Mouse (Mus musculus) adrenal gland, adult 2 months (tissue): ENCODE data around the gene Olfr767. TPM values are rescaled to one million over a fixed set of nuclear protein-coding genes. Genes with fewer than 3 reads are reported as not detected.
"Not testable (repeated sequence)": the region's sequence is repeated elsewhere in the genome, so short reads cannot be mapped to it uniquely, and the experiment has no call there.

Experiments
- DNase-seq: peaks from one replicate; pipeline ENCODE4 v3.0.0; 2021
- long read RNA-seq: library from polyadenylated mRNA; stranded (forward); transcript quantifications from one replicate; pipeline ENCODE4 v2.0.0, GENCODE M21; 2021
- polyA plus RNA-seq: library from polyadenylated mRNA; depleted of rRNA; stranded (reverse); fragments of >200 nt; gene quantifications from 2 replicates; pipeline ENCODE4 v1.2.3, GENCODE M21; 2012; rRNA removed
- total RNA-seq, 2 experiments: library from RNA; stranded (reverse); gene quantifications; 2 replicates each; pipeline ENCODE4 v1.2.3; 2021

The Olfr767 gene
- not detected for total RNA-seq
- not detected in 2 replicates for polyA plus RNA-seq
- long read RNA-seq = 0 reads

GRCm38 (mm10) chr10:129082810-129083209 lies at the start of gene Olfr767:
Gene Olfr767 (minus strand): TSS chr10:129082910.
- not testable (repeated sequence) for DNase-seq

- peak; percentile 30 for DNase-seq
These were observed 35.1 kb upstream of the Olfr767 start, which contains the start of gene Olfr769 for GRCm38 (mm10) chr10:129117761-129118160. Gene Olfr769 (minus strand): TSS chr10:129117861.

- DNase-seq = no peak
These were observed 32.4 kb upstream of the Olfr767 start for GRCm38 (mm10) chr10:129115146-129115545.

GRCm38 (mm10) chr10:129101231-129101630 lies 18.5 kb upstream of the Olfr767 start:
- no peak for DNase-seq

- DNase-seq = no peak
These were observed 16.6 kb upstream of the Olfr767 start, which contains the start of gene Olfr768 for GRCm38 (mm10) chr10:129099275-129099674. Gene Olfr768 (minus strand): TSS chr10:129099375.

- DNase-seq = no peak
These were observed 13.8 kb downstream of the Olfr767 start, which contains the start of gene Olfr766-ps1 for GRCm38 (mm10) chr10:129068877-129069276. Gene Olfr766-ps1 (minus strand): TSS chr10:129068977.

GRCm38 (mm10) chr10:129049898-129050297 lies 32.8 kb downstream of the Olfr767 start, which contains the start of gene Olfr765:
Gene Olfr765 (minus strand): TSS chr10:129049998.
- not testable (repeated sequence) for DNase-seq

- no peak for DNase-seq
These were observed 42.9 kb downstream of the Olfr767 start, which contains the start of gene Olfr764-ps1 for GRCm38 (mm10) chr10:129039796-129040195. Gene Olfr764-ps1 (minus strand): TSS chr10:129039896.

GRCm38 (mm10) chr10:129028343-129028742 lies 54.4 kb downstream of the Olfr767 start:
- no peak for DNase-seq

- DNase-seq = no peak
These were observed 56.6 kb downstream of the Olfr767 start for GRCm38 (mm10) chr10:129026018-129026662.

Other genes with a start within 250 kb of the Olfr767 start
- gene Gdf11, start 191.2 kb downstream of the Olfr767 start, total RNA-seq = 1 to 10 TPM; 1.8 to 2.3 TPM
- gene Gdf11, start 191.2 kb downstream of the Olfr767 start, polyA plus RNA-seq = 0.55 and 0.99 TPM in 2 replicates
- 100 to 1,000 TPM; 279 to 433 TPM for gene Cd63, start 181.9 kb downstream of the Olfr767 start, total RNA-seq
- 38.2 and 44.2 TPM in 2 replicates for gene Cd63, start 181.9 kb downstream of the Olfr767 start, polyA plus RNA-seq
- gene Rdh5, start 160.0 kb downstream of the Olfr767 start, total RNA-seq = 10 to 100 TPM; 11.2 to 15.9 TPM
- 24.3 and 29.3 TPM in 2 replicates for gene Rdh5, start 160.0 kb downstream of the Olfr767 start, polyA plus RNA-seq
- gene Bloc1s1, start 158.9 kb downstream of the Olfr767 start, total RNA-seq = 100 to 1,000 TPM; 174 to 223 TPM
- gene Bloc1s1, start 158.9 kb downstream of the Olfr767 start, polyA plus RNA-seq = 99.2 and 115 TPM in 2 replicates
- gene Itga7, start 149.1 kb downstream of the Olfr767 start, total RNA-seq = 10 to 100 TPM in 1 of 2 experiments, 1 to 10 TPM in 1; 8.4 to 25.6 TPM
- 19.6 and 32.5 TPM in 2 replicates for gene Itga7, start 149.1 kb downstream of the Olfr767 start, polyA plus RNA-seq
- gene Mettl7b, start 121.9 kb downstream of the Olfr767 start, total RNA-seq = 1 to 10 TPM in 1 of 2 experiments, under 1 TPM in 1; 0.79 to 3.5 TPM
- gene Mettl7b, start 121.9 kb downstream of the Olfr767 start, polyA plus RNA-seq = 0.52 and 0.97 TPM in 2 replicates
- gene Olfr9, start 93.5 kb downstream of the Olfr767 start, total RNA-seq = not detected
- gene Olfr9, start 93.5 kb downstream of the Olfr767 start, polyA plus RNA-seq = not detected in 2 replicates
- gene Olfr763, start 72.1 kb downstream of the Olfr767 start, total RNA-seq = not detected
- not detected in 2 replicates for gene Olfr763, start 72.1 kb downstream of the Olfr767 start, polyA plus RNA-seq
- gene Olfr764-ps1, start 43.0 kb downstream of the Olfr767 start, total RNA-seq = not detected
- gene Olfr764-ps1, start 43.0 kb downstream of the Olfr767 start, polyA plus RNA-seq = not detected in 2 replicates
- not detected for gene Olfr765, start 32.9 kb downstream of the Olfr767 start, total RNA-seq
- gene Olfr765, start 32.9 kb downstream of the Olfr767 start, polyA plus RNA-seq = not detected in 2 replicates
- gene Olfr766-ps1, start 13.9 kb downstream of the Olfr767 start, total RNA-seq = not detected
- not detected in 2 replicates for gene Olfr766-ps1, start 13.9 kb downstream of the Olfr767 start, polyA plus RNA-seq
- gene Olfr768, start 16.5 kb upstream of the Olfr767 start, total RNA-seq = not detected
- gene Olfr768, start 16.5 kb upstream of the Olfr767 start, polyA plus RNA-seq = not detected in 2 replicates
- not detected for gene Olfr769, start 35.0 kb upstream of the Olfr767 start, total RNA-seq
- gene Olfr769, start 35.0 kb upstream of the Olfr767 start, polyA plus RNA-seq = not detected in 2 replicates
- gene Olfr770, start 56.1 kb upstream of the Olfr767 start, total RNA-seq = not detected
- gene Olfr770, start 56.1 kb upstream of the Olfr767 start, polyA plus RNA-seq = not detected in 2 replicates
- not detected for gene Olfr771, start 81.8 kb upstream of the Olfr767 start, total RNA-seq
- not detected in 2 replicates for gene Olfr771, start 81.8 kb upstream of the Olfr767 start, polyA plus RNA-seq
- gene Olfr772, start 95.0 kb upstream of the Olfr767 start, total RNA-seq = not detected
- not detected in 2 replicates for gene Olfr772, start 95.0 kb upstream of the Olfr767 start, polyA plus RNA-seq
- gene Olfr773, start 104.5 kb upstream of the Olfr767 start, total RNA-seq = not detected
- not detected in 2 replicates for gene Olfr773, start 104.5 kb upstream of the Olfr767 start, polyA plus RNA-seq
- gene Olfr774, start 153.3 kb upstream of the Olfr767 start, total RNA-seq = not detected
- gene Olfr774, start 153.3 kb upstream of the Olfr767 start, polyA plus RNA-seq = not detected in 2 replicates
- not detected for gene Olfr775, start 165.5 kb upstream of the Olfr767 start, total RNA-seq
- gene Olfr775, start 165.5 kb upstream of the Olfr767 start, polyA plus RNA-seq = not detected in 2 replicates
- not detected for gene Olfr776, start 176.2 kb upstream of the Olfr767 start, total RNA-seq
- gene Olfr776, start 176.2 kb upstream of the Olfr767 start, polyA plus RNA-seq = not detected in 2 replicates
- gene Olfr777, start 188.6 kb upstream of the Olfr767 start, total RNA-seq = not detected
- gene Olfr777, start 188.6 kb upstream of the Olfr767 start, polyA plus RNA-seq = not detected in 2 replicates
- not detected for gene Olfr780, start 235.2 kb upstream of the Olfr767 start, total RNA-seq
- gene Olfr780, start 235.2 kb upstream of the Olfr767 start, polyA plus RNA-seq = not detected in 2 replicates
- gene Olfr781, start 245.9 kb upstream of the Olfr767 start, total RNA-seq = not detected
- not detected in 2 replicates for gene Olfr781, start 245.9 kb upstream of the Olfr767 start, polyA plus RNA-seq